Mouse (Mus musculus): ENCODE results near the gene Wdr70. TPM values are rescaled to one million over a fixed set of nuclear protein-coding genes. Genes with fewer than 3 reads are reported as not detected.

Gene Wdr70
- polyA plus RNA-seq, 1 experiment from 2014 or later, result 29.1 TPM

DNA sequence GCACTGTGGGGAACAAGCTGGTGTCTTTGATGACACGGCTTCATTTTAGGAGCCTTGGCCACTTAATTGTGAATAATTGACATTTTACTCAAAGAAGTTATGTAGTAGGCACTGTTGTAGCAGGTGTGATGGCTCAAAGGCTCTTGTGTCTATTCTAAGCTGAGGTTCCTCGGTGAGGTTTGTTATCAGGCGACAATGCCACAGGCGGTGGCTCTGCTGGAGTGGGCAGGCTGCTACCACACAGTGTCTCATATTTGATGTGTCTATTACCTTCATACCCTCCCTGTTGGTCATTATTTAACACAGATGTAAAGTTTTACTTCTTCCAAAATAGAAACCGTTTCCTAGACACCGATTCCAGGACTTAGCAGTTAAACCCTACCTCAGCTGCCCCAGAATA, 177.9 kb downstream of the Wdr70 start:
- Histone ChIP-seq H3K4me2 (replicated peaks; ENCODE audit: low read depth, low read length) (no peak overlapping the region), H3K4me1 (ENCODE audit: insufficient read depth, low read depth, low read length) (no peaks in the 10 kb centered on the region), H3K27ac (ENCODE audit: low read length) (no peak overlapping the region), H3K27me3 (replicated peaks; ENCODE audit: insufficient read depth, low read length) (no peaks in the 10 kb centered on the region), H3K9ac (replicated peaks; ENCODE audit: low read depth) (no peak overlapping the region), H3K9me3 (ENCODE audit: low read length) (no peaks in the 10 kb centered on the region), H3K4me3 (ENCODE audit: low read depth, low read length) (no peak overlapping the region), H3K36me3 (ENCODE audit: insufficient read depth, low read length) (0 out of 2 replicates have a peak, but pooled peaks cover 6% of the 10 kb centered on the region)
- ATAC-seq, result no peak
- TF ChIP-seq EP300 (IDR thresholded peaks at IDR 0.05) (no peak), CTCF (IDR thresholded peaks at IDR 0.05) (no peak)
- DNase-seq (ENCODE audit: low spot score), result no peak
- 82% methylated on average over 6 of the region's 6 CpGs for WGBS

- Histone ChIP-seq H3K4me3 (ENCODE audit: low read depth, low read length) (no peak overlapping the region), H3K36me3 (ENCODE audit: insufficient read depth, low read length) (peaks cover 3% of the 10 kb centered on the region; the same call in 1 of the 2 replicates), H3K4me1 (ENCODE audit: insufficient read depth, low read depth, low read length) (no peaks in the 10 kb centered on the region), H3K9me3 (ENCODE audit: low read length) (no peaks in the 10 kb centered on the region), H3K27me3 (replicated peaks; ENCODE audit: insufficient read depth, low read length) (no peaks in the 10 kb centered on the region), H3K27ac (ENCODE audit: low read length) (no peak overlapping the region), H3K9ac (replicated peaks; ENCODE audit: low read depth) (no peak overlapping the region), H3K4me2 (replicated peaks; ENCODE audit: low read depth, low read length) (no peak overlapping the region)
- DNase-seq (ENCODE audit: low spot score) (no peak), ATAC-seq (no peak)
- no peak for TF ChIP-seq CTCF (IDR thresholded peaks at IDR 0.05)
- TF ChIP-seq EP300 (IDR thresholded peaks at IDR 0.05), result no peak
- 90% methylated on average over 5 of the region's 5 CpGs for WGBS
Measured at GRCm38 (mm10) chr15:7906491-7907035, 192.4 kb downstream of the Wdr70 start.

- TF ChIP-seq CTCF (IDR thresholded peaks at IDR 0.05), result peak; percentile 50
- TF ChIP-seq EP300 (IDR thresholded peaks at IDR 0.05), result no peak
- Histone ChIP-seq H3K27ac (ENCODE audit: low read length) (no peak overlapping the region), H3K4me3 (ENCODE audit: low read depth, low read length) (no peak overlapping the region), H3K4me1 (ENCODE audit: insufficient read depth, low read depth, low read length) (no peaks in the 10 kb centered on the region), H3K27me3 (replicated peaks; ENCODE audit: insufficient read depth, low read length) (no peaks in the 10 kb centered on the region), H3K9ac (replicated peaks; ENCODE audit: low read depth) (no peak overlapping the region), H3K9me3 (ENCODE audit: low read length) (no peaks in the 10 kb centered on the region), H3K36me3 (ENCODE audit: insufficient read depth, low read length) (no peaks in the 10 kb centered on the region), H3K4me2 (replicated peaks; ENCODE audit: low read depth, low read length) (no peak overlapping the region)
- ATAC-seq, result no peak
- DNase-seq (ENCODE audit: low spot score), result no peak
- WGBS, result 92% methylated on average over 6 of the region's 6 CpGs
Measured at GRCm38 (mm10) chr15:7899286-7899685, 199.7 kb downstream of the Wdr70 start.

DNA sequence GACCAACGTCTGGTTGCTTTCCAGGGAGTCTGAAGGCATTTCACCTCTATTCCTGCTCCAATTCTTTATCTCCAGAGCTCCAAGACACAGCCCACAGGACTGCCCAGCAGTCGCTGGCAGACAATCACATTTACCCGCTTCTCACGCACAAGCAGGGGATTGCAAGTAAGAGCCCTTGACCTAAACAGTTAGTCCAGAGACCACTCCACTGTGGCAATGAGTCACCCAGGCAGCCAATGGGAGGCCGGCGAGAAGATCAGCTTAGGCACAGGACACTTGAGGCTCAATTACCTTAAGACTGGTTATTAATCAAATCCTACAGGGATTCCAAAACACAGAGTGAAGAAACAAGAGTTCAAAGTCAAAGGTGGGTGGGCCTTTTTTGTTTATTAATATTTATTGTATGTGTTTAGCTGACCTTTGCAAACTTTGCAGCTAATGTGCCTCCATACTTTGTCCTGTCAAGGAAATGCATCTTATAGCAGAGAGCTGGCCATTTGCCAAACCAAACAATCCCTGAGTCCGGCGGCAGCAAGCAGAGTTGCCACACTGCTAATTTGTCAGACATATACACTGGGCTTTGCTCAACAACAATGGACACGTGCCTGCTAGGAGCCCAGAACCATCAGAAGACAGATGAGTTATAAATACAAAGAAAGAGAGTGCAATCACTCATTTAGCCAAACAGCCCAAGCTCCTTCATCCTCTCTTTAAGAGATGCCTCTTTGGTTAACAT, 207.3 kb downstream of the Wdr70 start:
- no peaks in the 10 kb centered on the region for H3K27me3 ChIP-seq (replicated peaks; ENCODE audit: insufficient read depth, low read length)
- H3K27ac ChIP-seq (ENCODE audit: low read length), result 0 out of 2 replicates have a peak overlapping the region, but pooled peaks have one; percentile 26
- peaks cover 9% of the 10 kb centered on the region; the same call in 1 of the 2 replicates for H3K4me1 ChIP-seq (ENCODE audit: insufficient read depth, low read depth, low read length)
- TF ChIP-seq EP300 (IDR thresholded peaks at IDR 0.05) (peak; percentile 60), CTCF (IDR thresholded peaks at IDR 0.05) (no peak)
- 10% methylated on average over 9 of the region's 9 CpGs for WGBS
- no peak overlapping the region for H3K4me2 ChIP-seq (replicated peaks; ENCODE audit: low read depth, low read length)
- no peak overlapping the region for H3K9ac ChIP-seq (replicated peaks; ENCODE audit: low read depth)
- DNase-seq (ENCODE audit: low spot score) (peak; percentile 88), ATAC-seq (peak; percentile 81)
- H3K4me3 ChIP-seq (ENCODE audit: low read depth, low read length), result no peak overlapping the region
- no peaks in the 10 kb centered on the region for H3K9me3 ChIP-seq (ENCODE audit: low read length)
- no peaks in the 10 kb centered on the region for H3K36me3 ChIP-seq (ENCODE audit: insufficient read depth, low read length)

DNA sequence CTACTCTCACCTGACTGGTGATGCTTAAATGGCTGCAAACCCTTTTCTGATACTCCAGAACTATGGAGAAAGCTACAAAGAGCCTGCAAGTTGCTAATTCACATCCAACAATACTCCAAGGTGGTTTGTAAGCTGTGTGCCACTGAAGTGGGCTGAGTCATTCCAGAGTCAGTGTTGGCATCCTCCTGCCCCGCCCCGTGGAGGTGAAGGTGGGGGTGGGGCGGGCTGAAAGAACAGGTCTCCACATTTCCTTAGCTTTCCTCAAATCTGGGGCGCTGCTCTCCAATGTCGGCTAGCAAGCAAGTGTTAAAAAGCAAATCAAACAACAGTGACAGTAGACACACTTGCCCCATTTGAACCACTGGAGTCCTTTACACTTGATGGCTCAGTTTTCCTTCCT, 208.7 kb downstream of the Wdr70 start:
- H3K4me3 ChIP-seq (ENCODE audit: low read depth, low read length), result no peak overlapping the region
- no peaks in the 10 kb centered on the region for H3K9me3 ChIP-seq (ENCODE audit: low read length)
- no peak overlapping the region for H3K9ac ChIP-seq (replicated peaks; ENCODE audit: low read depth)
- H3K27ac ChIP-seq (ENCODE audit: low read length), result no peak overlapping the region
- peaks cover 9% of the 10 kb centered on the region; the same call in 1 of the 2 replicates for H3K4me1 ChIP-seq (ENCODE audit: insufficient read depth, low read depth, low read length)
- ATAC-seq (peak; percentile 47), DNase-seq (ENCODE audit: low spot score) (peak; percentile 53)
- H3K4me2 ChIP-seq (replicated peaks; ENCODE audit: low read depth, low read length), result no peak overlapping the region
- H3K27me3 ChIP-seq (replicated peaks; ENCODE audit: insufficient read depth, low read length), result no peaks in the 10 kb centered on the region
- TF ChIP-seq CTCF (IDR thresholded peaks at IDR 0.05) (no peak), EP300 (IDR thresholded peaks at IDR 0.05) (peak; percentile 43; the same call in 1 of the 2 replicates)
- no peaks in the 10 kb centered on the region for H3K36me3 ChIP-seq (ENCODE audit: insufficient read depth, low read length)
- WGBS, result 60% methylated on average over 5 of the region's 5 CpGs

- Histone ChIP-seq H3K36me3 (ENCODE audit: insufficient read depth, low read length) (no peaks in the 10 kb centered on the region; the same call in 1 of the 2 replicates), H3K4me1 (ENCODE audit: insufficient read depth, low read depth, low read length) (peaks cover 9% of the 10 kb centered on the region; the same call in 1 of the 2 replicates), H3K9me3 (ENCODE audit: low read length) (no peaks in the 10 kb centered on the region), H3K27ac (ENCODE audit: low read length) (no peak overlapping the region), H3K9ac (replicated peaks; ENCODE audit: low read depth) (no peak overlapping the region), H3K4me3 (ENCODE audit: low read depth, low read length) (no peak overlapping the region), H3K27me3 (replicated peaks; ENCODE audit: insufficient read depth, low read length) (no peaks in the 10 kb centered on the region), H3K4me2 (replicated peaks; ENCODE audit: low read depth, low read length) (no peak overlapping the region)
- DNase-seq (ENCODE audit: low spot score) (no peak), ATAC-seq (no peak)
- TF ChIP-seq EP300 (IDR thresholded peaks at IDR 0.05) (no peak), CTCF (IDR thresholded peaks at IDR 0.05) (no peak)
- 79% methylated on average over 5 of the region's 5 CpGs for WGBS
Measured at GRCm38 (mm10) chr15:7889362-7889674, 209.7 kb downstream of the Wdr70 start.
